Mouse (Mus musculus) testis, adult 2 months (tissue): ENCODE measurements around the gene Rbx1.

Source experiments
- CTCF ChIP-seq: fragments of 200-500 bp; IDR thresholded peaks from 2 replicates; pipeline ENCODE4 v1.5.1; 2012; ENCODE audit warnings: low read depth, mild to moderate bottlenecking, inconsistent platforms, low read length, moderate library complexity; ENCODE audit not compliant: control insufficient read depth, insufficient read depth, insufficient replicate concordance
- POLR2A ChIP-seq: fragments of 200-500 bp; IDR thresholded peaks from 2 replicates; pipeline ENCODE4 v1.6.1; 2012; ENCODE audit warnings: low read depth, mild to moderate bottlenecking, inconsistent platforms, low read length, moderate library complexity; ENCODE audit not compliant: control insufficient read depth

DNA sequence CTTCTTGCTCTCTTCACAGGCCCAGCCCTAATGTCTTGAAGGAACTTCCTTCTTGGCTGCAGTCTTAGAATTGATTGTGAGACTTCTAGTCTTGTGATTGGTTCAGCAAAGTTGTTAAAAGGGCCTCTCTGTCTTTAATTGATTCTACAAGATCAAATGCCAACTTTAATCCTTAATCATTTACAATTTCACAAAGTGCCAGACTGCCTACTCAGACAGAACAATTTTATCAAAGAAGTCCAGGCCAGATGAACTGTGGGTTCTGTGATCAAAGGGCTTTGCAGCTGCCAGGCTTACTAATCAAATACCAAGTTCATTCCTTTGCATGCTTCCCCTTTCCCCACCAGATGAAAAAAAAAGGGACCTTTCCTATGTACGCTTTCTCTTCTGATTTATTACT lies 44.6 kb upstream of the Rbx1 start:
- TF ChIP-seq CTCF (no peak), POLR2A (no peak)
